Mouse (Mus musculus) thymus, adult 2 months (tissue): ENCODE measurements around the gene Wnt3. TPM values are rescaled to one million over a fixed set of nuclear protein-coding genes. Genes with fewer than 3 reads are reported as not detected.

ENCODE experiments used
- DNase-seq: peaks from one replicate; pipeline ENCODE4 v3.0.0; 2021
- H3K27ac ChIP-seq: fragments of 200-500 bp; 2 replicates; pipeline ENCODE4 v1.5.1; 2012; ENCODE audit warnings: low read length, control low read depth; ENCODE audit not compliant: control insufficient read depth, insufficient read depth
- H3K27me3 ChIP-seq: fragments of 200-500 bp; 2 replicates; pipeline ENCODE4 v1.6.1; 2012; ENCODE audit warnings: mild to moderate bottlenecking, low read length, moderate library complexity, mixed read lengths; ENCODE audit not compliant: control insufficient read depth, insufficient read depth
- H3K36me3 ChIP-seq: fragments of 200-500 bp; 2 replicates; pipeline ENCODE4 v1.6.1; 2012; ENCODE audit warnings: mild to moderate bottlenecking, low read length, moderate library complexity; ENCODE audit not compliant: control insufficient read depth, insufficient read depth
- H3K4me1 ChIP-seq: fragments of 200-500 bp; replicated peaks from 2 replicates; pipeline ENCODE4 v1.6.1; 2012; ENCODE audit warnings: low read length; ENCODE audit not compliant: control insufficient read depth, insufficient read depth
- H3K4me3 ChIP-seq: fragments of 200-500 bp; 2 replicates; pipeline ENCODE4 v1.5.1; 2012; ENCODE audit warnings: mild to moderate bottlenecking, low read length, control low read depth, moderate library complexity; ENCODE audit not compliant: control insufficient read depth, insufficient read depth
- CTCF ChIP-seq: fragments of 200-500 bp; IDR thresholded peaks from 2 replicates; pipeline ENCODE4 v1.5.1; 2012; ENCODE audit warnings: mild to moderate bottlenecking, control low read depth, low read length, moderate library complexity, borderline replicate concordance; ENCODE audit not compliant: control insufficient read depth, poor library complexity, insufficient read depth; ENCODE audit errors: extremely low read depth
- POLR2A ChIP-seq: fragments of 200-500 bp; IDR thresholded peaks from 2 replicates; pipeline ENCODE4 v1.6.1; 2012; ENCODE audit warnings: mild to moderate bottlenecking, low read length, control low read depth, moderate library complexity; ENCODE audit not compliant: control insufficient read depth, poor library complexity, insufficient read depth; ENCODE audit errors: extremely low read depth
- WGBS: fragments of 180-500 bp; shearing (Covaris S2); methylation state at CpG from one replicate; pipeline ENCODE4 v1.1.7; 2018; 5-methylcytosine and 5-hydroxymethylcytosine counted together
- polyA plus RNA-seq: library from polyadenylated mRNA; depleted of rRNA; stranded (reverse); fragments of >200 nt; gene quantifications from 2 replicates; pipeline ENCODE4 v1.2.3, GENCODE M21; 2012

The Wnt3 gene
- polyA plus RNA-seq, 1 experiment, result 0.43 TPM

GRCm38 (mm10) chr11:103831766-103832165 lies 57.8 kb downstream of the Wnt3 start:
- WGBS, result 94% methylated on average over 3 of the region's 3 CpGs
- TF ChIP-seq CTCF, result no peak
- no peak for TF ChIP-seq POLR2A
- no peak overlapping the region for H3K4me3 ChIP-seq
- DNase-seq, result no peak
- no peaks in the 10 kb centered on the region for H3K4me1 ChIP-seq
- H3K27me3 ChIP-seq, result no peaks in the 10 kb centered on the region
- no peak overlapping the region for H3K27ac ChIP-seq
- peaks cover 11% of the 10 kb centered on the region; the same call in 1 of the 2 replicates for H3K36me3 ChIP-seq

- no peaks in the 10 kb centered on the region for H3K4me1 ChIP-seq
- no peak overlapping the region for H3K27ac ChIP-seq
- no peak for DNase-seq
- H3K27me3 ChIP-seq, result no peaks in the 10 kb centered on the region
- H3K36me3 ChIP-seq, result peaks cover 6% of the 10 kb centered on the region; the same call in 1 of the 2 replicates
- TF ChIP-seq POLR2A, result no peak
- no peak for TF ChIP-seq CTCF
- WGBS, result 90% methylated on average over 4 of the region's 4 CpGs
- H3K4me3 ChIP-seq, result no peak overlapping the region
These were observed 58.4 kb downstream of the Wnt3 start for GRCm38 (mm10) chr11:103832331-103832730.

DNA sequence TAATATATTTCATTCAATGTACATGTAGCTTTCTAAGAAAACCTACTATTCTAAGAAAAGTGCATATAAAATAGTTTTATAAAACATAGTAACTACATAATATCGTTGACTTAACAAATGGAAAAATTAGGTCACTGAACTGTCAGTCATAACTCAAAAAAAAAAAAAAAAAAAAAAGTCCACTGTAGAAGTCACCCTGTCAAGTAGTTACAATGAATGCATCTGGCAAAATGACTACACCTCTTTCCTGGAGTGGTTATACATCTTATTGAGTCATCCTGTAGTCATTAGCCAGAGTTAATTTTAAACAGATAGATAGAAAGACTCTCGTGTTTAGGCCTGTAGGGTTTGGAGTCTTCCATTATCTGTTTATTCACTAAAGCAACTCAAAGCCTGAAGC lies 65.0 kb downstream of the Wnt3 start:
- TF ChIP-seq POLR2A, result no peak
- no peak for TF ChIP-seq CTCF
- no peak overlapping the region for H3K4me3 ChIP-seq
- no peak overlapping the region for H3K27ac ChIP-seq
- peaks cover 4% of the 10 kb centered on the region for H3K36me3 ChIP-seq
- no peak for DNase-seq
- no peaks in the 10 kb centered on the region for H3K27me3 ChIP-seq
- no peaks in the 10 kb centered on the region for H3K4me1 ChIP-seq
- 84% methylated on average over 2 of the region's 2 CpGs for WGBS

- Histone ChIP-seq H3K27me3 (no peaks in the 10 kb centered on the region), H3K36me3 (peaks cover 4% of the 10 kb centered on the region), H3K4me1 (no peaks in the 10 kb centered on the region), H3K27ac (no peak overlapping the region), H3K4me3 (no peak overlapping the region)
- WGBS, result 95% methylated on average over 11 of the region's 11 CpGs
- DNase-seq, result no peak
- TF ChIP-seq CTCF (no peak), POLR2A (no peak)
These were observed 66.9 kb downstream of the Wnt3 start for GRCm38 (mm10) chr11:103840834-103841233.

DNA sequence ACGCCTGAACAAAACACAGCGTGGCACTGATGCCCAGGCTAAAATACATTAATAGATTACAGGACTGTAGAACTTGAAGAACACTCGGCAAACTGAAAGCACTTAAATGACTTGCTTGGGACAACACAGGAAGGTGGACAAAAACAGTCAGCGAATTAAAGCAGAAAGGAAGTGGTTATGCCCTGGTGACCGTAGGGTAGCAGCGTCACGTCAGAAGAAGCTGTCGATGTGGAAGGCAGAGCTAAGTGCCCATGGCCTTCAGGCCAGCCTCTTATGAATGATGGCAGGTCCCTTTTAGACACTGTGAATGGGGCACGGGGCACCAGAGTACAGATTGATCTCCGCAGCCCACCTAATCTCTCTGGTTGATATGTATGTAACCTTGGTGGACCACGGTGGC lies 74.3 kb downstream of the Wnt3 start:
- no peaks in the 10 kb centered on the region for H3K4me1 ChIP-seq
- TF ChIP-seq POLR2A (no peak), CTCF (no peak)
- 80% methylated on average over 11 of the region's 11 CpGs for WGBS
- no peak overlapping the region for H3K27ac ChIP-seq
- no peak overlapping the region for H3K4me3 ChIP-seq
- DNase-seq, result no peak
- H3K27me3 ChIP-seq, result no peaks in the 10 kb centered on the region
- peaks cover 3% of the 10 kb centered on the region for H3K36me3 ChIP-seq

DNA sequence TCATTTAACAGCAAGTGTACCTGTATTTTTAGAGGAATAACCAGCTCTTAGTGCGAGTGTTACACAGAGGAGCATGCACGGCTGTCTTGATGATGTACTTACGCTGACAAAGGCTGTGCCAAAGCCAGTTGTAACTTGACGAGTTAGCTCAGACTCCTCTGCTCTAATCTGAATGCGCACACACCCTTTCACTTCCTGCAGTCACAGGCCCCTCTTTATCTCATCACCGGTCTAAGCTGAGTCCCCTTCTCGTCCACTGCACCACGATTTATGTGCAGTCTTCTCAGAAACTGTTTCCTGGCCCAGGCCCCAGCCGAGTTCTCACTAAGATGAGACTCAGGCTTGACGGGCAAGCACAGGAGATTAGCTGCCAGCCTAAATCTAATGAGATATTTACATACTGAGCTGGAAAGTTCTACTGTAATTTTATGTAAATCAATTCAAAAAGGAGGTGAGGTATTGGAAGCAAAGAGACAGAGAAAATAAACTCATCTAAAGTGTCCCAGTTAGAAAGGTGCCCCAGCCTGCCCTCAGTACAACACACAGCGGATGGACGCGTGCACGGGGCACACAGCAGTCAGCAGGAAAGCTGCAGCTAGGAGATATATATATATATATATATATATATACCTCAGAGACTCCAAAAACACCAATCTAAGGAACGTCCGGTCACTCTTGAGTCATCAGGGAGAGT lies 78.8 kb downstream of the Wnt3 start:
- Histone ChIP-seq H3K36me3 (peaks cover 2% of the 10 kb centered on the region), H3K4me1 (no peaks in the 10 kb centered on the region), H3K27ac (no peak overlapping the region), H3K27me3 (no peaks in the 10 kb centered on the region), H3K4me3 (no peak overlapping the region)
- TF ChIP-seq POLR2A, result no peak
- TF ChIP-seq CTCF, result no peak
- WGBS, result 83% methylated on average over 16 of the region's 16 CpGs
- DNase-seq, result no peak

DNA sequence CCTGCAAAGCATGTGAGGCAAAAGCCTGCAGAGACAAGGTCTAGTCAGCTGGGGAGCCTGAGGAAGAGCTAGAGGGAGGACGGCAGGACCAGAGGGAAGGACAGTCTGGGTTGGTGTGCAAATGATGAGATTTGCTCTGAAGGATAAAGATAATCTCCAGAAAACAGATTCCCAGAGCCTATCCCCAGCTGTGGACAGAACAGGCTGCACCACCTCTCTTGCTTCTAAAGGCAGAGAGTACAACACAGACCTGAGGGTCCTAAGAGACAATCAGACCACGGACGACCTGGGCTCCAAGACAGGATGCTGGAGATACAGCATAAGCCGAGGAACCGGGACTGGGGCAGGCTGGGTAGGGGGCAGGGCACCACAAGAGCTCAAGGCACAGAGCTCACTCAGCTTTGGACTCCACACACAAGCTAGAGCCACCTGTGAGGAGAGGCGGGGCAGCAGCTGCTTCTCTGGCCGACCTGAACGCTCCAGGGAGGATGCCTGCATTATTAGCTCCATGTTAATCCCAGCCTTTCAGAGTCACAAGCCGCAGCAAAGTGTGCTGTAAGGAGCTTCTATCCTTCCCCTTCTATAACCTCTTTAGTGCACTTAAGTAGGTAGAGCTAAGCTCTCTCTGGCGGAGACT lies 79.5 kb downstream of the Wnt3 start:
- TF ChIP-seq CTCF, result no peak
- no peak for TF ChIP-seq POLR2A
- H3K36me3 ChIP-seq, result peaks cover 4% of the 10 kb centered on the region
- no peak overlapping the region for H3K4me3 ChIP-seq
- no peak overlapping the region for H3K27ac ChIP-seq
- no peaks in the 10 kb centered on the region for H3K27me3 ChIP-seq
- DNase-seq, result no peak
- WGBS, result 92% methylated on average over 10 of the region's 10 CpGs
- no peaks in the 10 kb centered on the region for H3K4me1 ChIP-seq
